Mouse (Mus musculus) frontal cortex, postnatal 10 days (tissue): Measurements from ENCODE around the gene Hirip3.
"Not testable (repeated sequence)": the region's sequence is repeated elsewhere in the genome, so short reads cannot be mapped to it uniquely, and the experiment has no call there.

Experiments used
- DNase-seq, 2 experiments: peaks; one replicate each; pipeline ENCODE4 v3.0.0; 2022; ENCODE audit warnings: low spot score in 2 of 2, mixed read lengths in 1 of 2

Hirip3 gene

DNA sequence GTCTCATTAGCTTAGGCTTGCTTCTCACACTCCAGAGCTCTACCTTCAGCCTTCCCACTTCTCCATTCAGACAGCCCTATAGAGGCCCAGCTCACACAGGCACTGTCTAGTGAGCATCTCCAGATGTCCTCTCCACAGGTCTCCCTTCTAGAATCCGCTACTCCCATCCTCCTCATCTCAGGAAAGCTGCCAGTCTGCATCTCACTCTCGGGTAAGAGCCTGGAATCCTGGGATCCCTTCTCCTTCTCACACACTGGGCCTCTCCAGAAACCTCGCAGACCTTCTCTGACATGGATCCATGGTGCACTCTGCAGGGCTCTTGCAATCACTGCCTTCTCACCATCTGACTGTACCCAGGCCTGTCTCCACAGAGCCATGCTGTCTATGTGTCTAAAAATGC lies 6.1 kb upstream of the Hirip3 start:
- DNase-seq: no peak

DNA sequence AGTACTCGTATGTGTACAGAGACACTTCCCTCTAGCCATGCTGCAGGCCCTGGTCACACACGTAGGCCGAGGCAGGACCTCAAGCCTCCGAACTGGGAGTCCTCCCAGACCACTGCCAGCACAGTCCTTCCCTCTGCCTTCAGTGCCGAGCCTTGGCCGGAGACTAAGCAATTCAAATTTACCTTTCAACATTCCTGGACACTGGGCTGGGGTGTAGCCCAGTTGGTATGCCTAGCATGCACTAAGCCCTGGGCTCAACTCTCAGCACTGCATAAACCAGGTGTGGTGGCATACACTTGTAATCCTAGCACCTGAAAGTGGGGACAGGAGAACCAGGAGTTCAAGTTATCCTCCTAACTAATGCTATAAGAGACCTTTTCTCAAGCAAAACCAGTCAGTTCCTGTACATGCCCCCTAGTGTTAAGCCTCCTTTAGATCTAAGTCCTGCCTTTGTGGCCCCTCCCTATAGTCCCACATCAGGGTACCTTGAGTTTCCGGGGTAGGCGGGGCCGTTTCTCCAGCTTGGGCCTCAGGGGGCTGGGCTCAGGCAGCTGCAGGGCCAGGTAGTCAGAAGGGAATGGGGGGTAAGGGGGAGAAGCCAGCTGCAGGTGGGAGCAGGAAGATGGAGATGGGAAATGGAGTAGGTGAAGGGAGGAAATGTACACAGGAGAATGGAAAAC lies 4.9 kb upstream of the Hirip3 start:
- DNase-seq: no peak

GRCm38 (mm10) chr7:126860987-126861386 lies 785 bp upstream of the Hirip3 start:
- no peak for DNase-seq

DNA sequence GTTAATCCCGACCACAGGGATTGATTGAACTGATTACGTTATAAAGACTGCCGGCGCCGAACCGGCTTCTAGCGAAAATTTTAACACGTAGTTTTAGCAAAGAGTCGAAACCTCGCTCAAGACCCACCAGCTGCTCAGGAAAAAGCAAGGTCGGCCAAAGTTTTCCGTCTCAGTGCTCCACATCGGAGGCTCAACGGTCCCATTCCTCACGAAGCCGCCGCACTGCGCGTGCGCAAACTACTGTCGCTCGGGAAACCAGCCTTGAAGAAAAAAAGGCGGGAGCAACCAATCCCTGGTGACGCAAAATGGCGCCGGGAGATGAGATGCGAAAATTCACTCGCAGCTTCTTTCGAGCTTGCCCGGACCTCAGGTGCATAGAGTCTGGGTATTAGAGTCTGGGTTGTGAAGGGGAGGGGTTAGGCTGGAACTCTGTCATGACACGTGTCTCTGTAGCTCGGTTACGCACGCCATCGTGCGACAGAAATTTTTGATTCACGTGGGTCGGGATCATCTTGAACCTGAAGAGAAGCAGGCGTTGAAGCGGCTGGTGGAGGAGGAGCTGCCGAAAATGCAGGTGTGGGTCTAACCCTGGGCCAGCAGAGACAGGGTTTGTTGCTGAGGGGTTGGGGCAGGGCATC lies 494 bp downstream of the Hirip3 start, which contains the start of gene Ino80e:
Gene Ino80e, minus strand, starts transcription at position 231 of the 638 bp plus-strand sequence.
- DNase-seq: peak; percentile 92 to 94

- no peak for DNase-seq
Measured at GRCm38 (mm10) chr7:126863791-126864190, 2.0 kb downstream of the Hirip3 start.

- no peak for DNase-seq
Measured at GRCm38 (mm10) chr7:126867534-126867933, 5.8 kb downstream of the Hirip3 start.

DNA sequence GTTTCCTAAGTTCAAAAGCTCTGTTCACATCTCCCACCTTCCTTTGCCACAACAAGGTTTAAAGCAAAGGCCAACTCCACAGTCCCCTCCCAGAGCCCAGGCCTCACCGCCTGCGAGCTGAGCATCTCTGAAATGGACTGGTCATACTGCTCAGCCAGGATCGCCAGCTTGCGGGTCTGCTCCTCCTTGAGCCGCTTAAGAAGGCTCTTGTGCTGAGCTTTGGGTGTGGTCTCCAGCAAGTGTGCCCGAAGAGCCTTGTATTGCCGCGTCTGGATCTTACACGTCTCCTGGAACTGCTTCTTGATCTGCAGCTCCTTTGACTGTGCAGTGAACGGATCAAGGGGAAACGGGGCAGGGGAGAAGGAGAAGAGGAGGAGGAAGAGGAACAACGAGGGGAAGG lies 6.2 kb downstream of the Hirip3 start:
- DNase-seq: no peak

DNA sequence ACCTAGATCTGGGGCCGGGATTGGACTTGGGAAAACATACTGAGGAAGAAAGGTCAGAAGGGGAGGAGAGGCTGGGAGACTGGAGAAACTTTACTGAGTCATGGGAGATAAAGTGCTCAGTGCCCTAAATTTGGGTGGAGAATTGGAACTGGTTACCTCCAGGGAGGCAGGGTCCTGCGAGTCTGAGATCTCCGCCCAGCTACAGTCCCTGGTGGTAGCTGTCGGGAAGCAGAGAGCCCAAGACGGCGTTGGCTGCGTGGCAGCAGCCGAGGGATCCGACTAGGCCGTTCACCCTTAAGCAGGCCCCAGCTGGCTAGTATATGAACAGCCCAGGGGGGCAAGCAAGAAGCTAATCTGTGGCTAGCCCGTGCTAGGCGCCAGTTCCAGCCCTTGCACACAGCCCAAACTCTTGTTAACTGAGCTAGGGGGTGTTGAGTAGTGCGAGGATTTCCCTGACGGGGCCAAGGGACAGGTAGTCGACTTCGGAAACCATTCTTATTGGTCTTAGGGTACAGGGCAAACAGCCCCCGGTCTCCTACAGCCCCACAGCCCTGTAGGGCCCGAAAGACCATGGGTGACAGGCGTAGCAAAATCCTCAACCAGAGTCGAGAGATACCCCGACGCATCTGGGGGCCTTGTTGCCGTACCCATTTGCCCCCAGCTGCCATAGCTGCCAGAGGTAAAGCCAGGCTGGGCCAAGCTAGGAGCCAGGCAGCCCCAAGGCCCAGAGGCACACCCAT lies 8.2 kb downstream of the Hirip3 start:
- no peak for DNase-seq

GRCm38 (mm10) chr7:126870520-126870891 lies 8.7 kb downstream of the Hirip3 start:
- no peak for DNase-seq

DNA sequence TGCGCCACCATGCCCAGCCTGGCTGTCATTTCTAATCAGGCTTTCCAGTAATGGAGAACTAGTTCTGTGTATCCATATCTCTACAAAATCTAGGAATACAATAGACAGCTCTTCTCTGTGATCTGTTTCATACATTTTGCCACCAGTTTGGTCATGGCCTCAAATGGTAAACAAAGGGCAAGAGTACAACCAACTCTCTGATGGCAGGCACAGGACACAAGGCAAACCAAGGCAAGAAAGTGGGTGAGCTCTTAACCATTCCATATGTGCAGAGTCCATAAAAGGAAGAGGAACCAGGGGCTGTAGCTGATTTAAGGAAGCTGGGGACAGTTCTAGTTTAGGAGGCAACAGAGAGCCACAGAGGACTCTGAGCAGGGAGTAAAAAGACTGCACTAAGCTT lies 15.5 kb downstream of the Hirip3 start:
- DNase-seq: no peak

- no peak for DNase-seq
Measured at GRCm38 (mm10) chr7:126881040-126881439, 19.3 kb downstream of the Hirip3 start.

GRCm38 (mm10) chr7:126883731-126884181 lies 22.0 kb downstream of the Hirip3 start:
- no peak for DNase-seq

GRCm38 (mm10) chr7:126884286-126885164 lies 22.8 kb downstream of the Hirip3 start, which contains the start of gene Taok2:
Gene Taok2 (minus strand): TSS chr7:126884703.
- peak; percentile 98 to 99 for DNase-seq

DNA sequence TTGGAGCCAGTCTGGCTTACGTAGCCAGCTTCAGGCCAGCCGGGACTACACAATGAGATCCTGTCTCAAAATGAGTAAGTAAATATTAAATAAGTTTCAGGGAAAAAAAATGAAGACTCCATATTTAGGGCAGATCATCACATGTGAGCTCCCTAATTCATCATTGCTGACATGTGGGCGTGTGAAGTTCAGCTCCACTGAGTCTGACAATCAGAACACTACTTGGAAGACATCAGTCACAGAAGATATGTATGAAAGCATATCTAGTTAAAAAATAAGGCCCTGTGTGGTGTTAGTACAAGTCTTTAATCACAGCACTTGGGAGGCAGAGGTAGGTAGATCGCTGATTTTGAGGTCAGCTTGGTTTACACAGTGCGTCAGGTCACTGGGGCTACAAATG lies 25.5 kb downstream of the Hirip3 start:
- DNase-seq: no peak

- DNase-seq: no peak
Measured at GRCm38 (mm10) chr7:126888852-126889251, 27.1 kb downstream of the Hirip3 start.

DNA sequence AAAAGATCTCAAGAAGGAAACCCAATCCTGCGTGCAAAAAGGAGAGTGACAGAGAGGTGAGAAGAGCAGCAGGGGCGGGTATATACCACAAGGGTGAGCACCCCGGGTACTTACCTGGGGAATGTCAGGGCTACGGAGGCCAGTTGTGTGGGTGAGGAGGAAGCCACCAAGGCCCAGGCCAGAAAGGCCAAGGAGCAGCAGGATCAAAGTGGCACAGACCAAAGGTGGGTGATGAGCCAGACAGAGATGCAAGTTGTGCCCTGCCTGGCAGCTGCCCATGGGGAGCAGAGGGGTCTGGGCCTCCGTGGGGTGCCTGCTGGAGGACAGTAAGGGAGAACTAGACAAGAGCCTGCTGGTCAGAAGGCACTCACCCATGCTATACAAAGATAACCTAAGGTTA lies 35.1 kb downstream of the Hirip3 start:
- no peak for DNase-seq

DNA sequence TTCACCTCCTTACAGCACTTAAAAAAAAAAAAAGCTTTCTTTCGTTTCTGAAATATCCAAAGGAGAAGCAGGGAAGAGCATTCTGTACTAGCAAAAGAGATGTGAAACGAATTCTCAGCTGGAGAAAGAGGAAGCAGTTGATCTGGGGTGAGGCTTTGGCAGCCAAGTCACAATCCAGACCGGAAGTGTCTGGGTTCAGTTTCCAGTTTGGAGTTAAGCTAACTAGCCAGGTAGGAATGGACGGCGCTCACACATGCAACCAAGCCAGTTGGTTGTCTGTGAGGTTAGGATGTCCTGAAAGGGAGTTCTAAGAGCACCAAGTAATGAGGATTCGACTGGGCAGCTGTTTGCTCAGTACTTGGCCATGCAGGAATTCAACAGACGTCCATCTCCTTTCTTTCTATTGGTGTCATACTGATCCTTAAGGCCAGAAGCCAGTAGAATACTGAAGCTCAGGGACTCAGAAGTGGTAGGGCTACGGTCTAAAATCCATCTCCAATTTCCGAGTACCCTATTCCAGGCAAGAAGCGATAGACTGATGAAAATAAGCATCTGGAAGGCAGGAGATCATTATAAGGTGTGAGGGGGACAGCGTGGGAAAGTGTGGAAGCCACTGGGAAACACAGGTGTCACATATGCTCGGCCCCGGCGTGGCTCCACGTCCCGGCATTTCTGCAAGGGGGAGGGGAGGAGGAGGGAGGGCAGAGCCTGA lies 35.8 kb downstream of the Hirip3 start:
- DNase-seq: peak in 1 of 2 experiments; percentile 15

- peak; percentile 87 to 96 for DNase-seq
Measured at GRCm38 (mm10) chr7:126898102-126898990, 36.6 kb downstream of the Hirip3 start.

GRCm38 (mm10) chr7:126899781-126900180 lies 38.0 kb downstream of the Hirip3 start:
- not testable (repeated sequence) for DNase-seq

DNA sequence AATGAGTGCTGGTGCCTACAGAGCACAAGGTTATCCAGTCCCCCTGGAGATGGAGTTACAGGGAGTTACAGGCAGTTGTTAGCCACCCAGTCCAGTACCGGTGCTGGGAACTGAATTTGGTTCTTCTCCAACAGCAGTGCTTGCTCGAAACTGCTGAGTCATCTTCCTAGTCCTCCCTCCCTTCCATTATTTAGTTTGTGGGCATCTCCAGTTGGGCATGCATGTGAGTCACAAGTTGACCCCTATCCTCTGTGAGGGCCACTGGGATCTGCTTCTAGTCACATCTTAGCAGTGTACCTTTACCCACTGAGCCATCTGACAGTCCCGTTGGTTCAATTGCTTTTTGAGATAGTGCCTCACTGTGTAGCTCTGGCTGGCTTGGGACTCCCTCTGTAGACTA lies 43.8 kb downstream of the Hirip3 start:
- no peak for DNase-seq
